Mouse (Mus musculus) layer of hippocampus, postnatal 10 days (tissue): ENCODE data around the gene Angptl6. TPM values are rescaled to one million over a fixed set of nuclear protein-coding genes. Genes with fewer than 3 reads are reported as not detected.
A peak's percentile ranks its signal among the peaks of the same experiment; 100 is the strongest.

ENCODE experiments used
- DNase-seq, 2 experiments: peaks; one replicate each; pipeline ENCODE4 v3.0.0; 2021; ENCODE audit warnings: low spot score in 2 of 2
- long read RNA-seq: library from polyadenylated mRNA; stranded (forward); transcript quantifications from one replicate; pipeline ENCODE4 v2.0.0, GENCODE M21; 2023
- total RNA-seq, 2 experiments: library from RNA; stranded (reverse); gene quantifications; 2 replicates each; pipeline ENCODE4 v1.2.3; 2021

The Angptl6 gene
- total RNA-seq: 10 to 100 TPM; 10.4 to 12.8 TPM
- long read RNA-seq, partial matches to known transcripts: 32 of 38 reads
- long read RNA-seq, other reads (novel, unspliced or antisense): 6 of 38 reads

DNA sequence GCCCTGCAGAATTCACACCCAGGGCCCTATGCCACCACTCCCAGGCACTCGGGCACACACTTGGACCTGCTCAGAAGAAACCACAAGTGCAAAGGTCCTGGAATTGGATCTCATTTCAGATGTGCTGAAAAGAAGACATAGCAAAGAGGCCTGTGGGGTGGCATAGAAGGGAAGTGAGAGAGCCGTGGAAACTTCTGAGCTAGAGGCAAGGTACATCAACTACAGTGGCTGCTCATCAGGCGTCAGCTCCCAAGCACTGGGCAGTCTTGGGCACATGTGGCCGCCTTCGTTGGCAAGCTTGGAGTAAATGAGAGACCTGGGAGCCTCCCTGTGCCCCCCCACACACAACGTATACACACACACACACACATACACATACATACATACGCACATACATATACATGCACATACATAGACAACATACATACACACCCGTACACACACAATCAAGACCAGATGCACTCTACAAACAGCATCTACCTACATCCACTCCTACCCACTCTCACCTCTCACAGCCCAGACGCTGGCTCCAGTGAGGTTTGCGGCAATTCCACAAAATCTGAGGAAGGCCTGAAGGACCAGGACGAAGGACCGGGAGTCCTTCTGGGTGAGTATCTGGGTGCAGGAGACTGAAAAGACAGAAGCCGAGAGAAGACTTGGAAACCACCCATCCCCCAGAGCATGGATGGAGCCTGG lies at the start of gene Angptl6:
TSS of gene Angptl6 (minus strand) at position 631 of the 696 bp plus-strand sequence.
- no peak for DNase-seq

DNA sequence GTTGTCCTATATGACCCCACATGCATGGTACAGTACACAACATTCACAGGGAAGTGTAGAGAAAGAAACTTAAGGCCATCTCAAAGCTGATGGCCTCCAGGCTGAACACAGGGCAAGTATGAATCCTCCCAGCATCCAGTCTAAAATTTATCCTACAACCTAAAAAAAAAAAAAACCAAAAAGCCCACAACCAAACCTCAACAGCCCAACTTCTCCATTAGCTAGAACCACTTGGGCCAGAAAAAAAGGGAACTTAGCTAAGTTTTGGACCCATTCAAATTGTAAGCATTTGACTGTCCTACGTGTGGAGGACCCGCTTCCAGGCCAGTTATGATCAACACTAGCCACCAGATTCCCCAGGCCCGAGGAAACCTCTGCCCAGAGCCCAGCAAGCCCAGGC lies 43.7 kb upstream of the Angptl6 start:
- no peak for DNase-seq

DNA sequence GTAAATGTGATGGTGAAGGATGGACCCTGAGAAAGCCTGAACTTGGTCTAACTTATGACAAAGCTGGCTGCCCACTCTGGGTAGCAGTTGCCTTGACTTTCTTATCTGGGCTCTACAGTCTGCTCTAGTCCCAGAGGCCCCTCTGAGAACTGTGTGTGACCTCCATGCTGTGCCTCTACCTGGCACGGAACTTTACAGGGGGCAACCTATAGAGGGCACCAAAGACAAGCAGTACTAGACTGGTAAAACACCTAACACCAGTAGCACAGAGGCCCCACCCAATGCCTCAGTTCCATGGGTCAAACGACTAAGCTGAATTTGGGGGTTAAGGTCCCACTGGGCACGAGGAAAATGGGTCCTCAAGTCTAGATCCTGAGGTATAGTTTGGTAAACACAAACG lies 36.6 kb upstream of the Angptl6 start:
- DNase-seq: no peak

GRCm38 (mm10) chr9:20909948-20910347 lies 30.4 kb upstream of the Angptl6 start:
- DNase-seq: no peak

GRCm38 (mm10) chr9:20902174-20902491 lies 22.6 kb upstream of the Angptl6 start:
- DNase-seq: no peak

GRCm38 (mm10) chr9:20901466-20902173 lies 22.1 kb upstream of the Angptl6 start:
- no peak for DNase-seq

DNA sequence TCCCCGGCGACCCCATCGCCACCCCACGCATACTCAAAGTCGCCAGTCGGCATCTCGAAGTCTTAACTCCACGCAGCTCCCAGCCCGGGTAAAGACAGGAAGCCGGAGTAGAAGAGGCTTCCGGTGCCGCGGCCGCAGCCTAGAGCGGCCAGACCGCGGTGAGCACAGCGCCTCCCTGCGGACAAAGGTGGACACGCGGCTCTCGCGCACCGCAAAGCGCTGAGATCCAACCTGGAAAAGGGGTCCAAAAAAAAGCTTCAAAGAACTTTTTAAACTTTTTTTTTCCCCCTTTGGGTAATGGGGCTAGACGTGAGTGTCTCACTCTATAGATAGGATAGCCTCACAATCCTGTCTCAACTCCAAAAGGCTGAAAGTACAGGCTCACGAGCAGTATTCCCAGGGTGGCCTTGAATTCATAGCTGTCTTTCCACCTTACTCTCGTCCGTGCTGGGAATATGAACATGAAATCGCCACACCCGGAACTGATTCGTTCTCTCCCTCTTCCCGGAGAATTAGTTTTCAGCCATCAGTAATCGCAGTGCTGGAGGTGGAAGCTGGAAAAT lies 19.1 kb upstream of the Angptl6 start, which contains the start of gene Eif3g:
TSS of gene Eif3g (minus strand) at position 113 of the 563 bp plus-strand sequence.
- peak; percentile 88 to 91 for DNase-seq

DNA sequence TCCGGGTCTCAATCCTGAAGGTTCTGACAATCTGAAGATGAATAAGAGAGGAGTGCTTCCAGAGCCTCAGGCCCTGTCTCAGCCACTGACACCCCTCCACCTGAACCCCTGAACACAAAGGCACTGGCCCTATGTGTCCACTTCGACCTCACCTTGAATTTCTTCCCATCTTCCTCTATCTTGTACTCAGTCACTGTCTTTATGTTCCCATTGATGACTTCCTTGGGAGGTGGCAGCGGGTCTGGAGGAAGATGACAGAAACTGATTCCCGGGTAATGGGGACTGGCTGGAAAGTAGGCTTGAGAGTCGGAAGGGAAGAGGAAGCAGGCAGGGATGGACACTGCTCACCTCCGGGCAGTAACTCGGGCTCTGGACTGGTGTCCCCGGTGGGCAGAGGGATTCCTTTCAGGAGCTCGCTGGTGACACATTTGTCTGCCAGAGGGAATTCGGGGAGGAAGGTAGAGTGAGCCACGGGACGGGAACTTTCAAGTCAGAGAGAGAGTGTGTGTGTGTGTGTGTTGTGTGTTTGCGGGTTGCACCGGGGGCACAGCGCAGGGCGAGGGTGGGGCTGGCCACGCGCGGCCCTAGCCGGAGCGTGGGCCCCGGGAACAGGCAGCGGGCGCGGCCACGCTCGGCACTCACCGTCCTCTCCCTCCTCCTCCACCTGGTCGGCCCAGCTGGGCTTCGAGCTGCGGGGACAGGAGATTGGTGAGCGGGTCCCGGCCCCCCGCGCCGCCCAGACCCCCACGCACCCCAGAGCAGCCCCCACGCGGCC lies 18.4 kb upstream of the Angptl6 start:
- DNase-seq: no peak

- DNase-seq: no peak
Observed at GRCm38 (mm10) chr9:20895382-20895781, 15.9 kb upstream of the Angptl6 start.

DNA sequence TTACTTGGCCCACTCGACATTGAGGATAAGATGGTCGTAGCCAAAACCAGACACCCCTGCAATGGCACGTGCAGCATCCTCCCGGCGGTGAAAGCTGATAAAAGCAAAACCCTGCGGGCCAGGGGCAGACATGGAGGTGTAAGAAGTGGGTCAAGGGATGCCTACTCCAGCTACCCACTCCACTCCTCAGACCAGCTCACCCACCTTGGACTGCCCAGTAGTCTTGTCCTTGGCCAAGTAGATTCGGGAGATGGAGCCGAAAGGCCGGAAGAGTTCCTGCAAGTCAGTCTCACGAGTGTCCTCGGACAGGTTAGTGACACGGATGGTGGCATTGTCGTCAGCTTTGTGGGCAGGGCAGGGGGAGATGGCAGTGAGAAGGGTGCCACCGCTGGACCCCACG lies 15.1 kb upstream of the Angptl6 start:
- no peak for DNase-seq

DNA sequence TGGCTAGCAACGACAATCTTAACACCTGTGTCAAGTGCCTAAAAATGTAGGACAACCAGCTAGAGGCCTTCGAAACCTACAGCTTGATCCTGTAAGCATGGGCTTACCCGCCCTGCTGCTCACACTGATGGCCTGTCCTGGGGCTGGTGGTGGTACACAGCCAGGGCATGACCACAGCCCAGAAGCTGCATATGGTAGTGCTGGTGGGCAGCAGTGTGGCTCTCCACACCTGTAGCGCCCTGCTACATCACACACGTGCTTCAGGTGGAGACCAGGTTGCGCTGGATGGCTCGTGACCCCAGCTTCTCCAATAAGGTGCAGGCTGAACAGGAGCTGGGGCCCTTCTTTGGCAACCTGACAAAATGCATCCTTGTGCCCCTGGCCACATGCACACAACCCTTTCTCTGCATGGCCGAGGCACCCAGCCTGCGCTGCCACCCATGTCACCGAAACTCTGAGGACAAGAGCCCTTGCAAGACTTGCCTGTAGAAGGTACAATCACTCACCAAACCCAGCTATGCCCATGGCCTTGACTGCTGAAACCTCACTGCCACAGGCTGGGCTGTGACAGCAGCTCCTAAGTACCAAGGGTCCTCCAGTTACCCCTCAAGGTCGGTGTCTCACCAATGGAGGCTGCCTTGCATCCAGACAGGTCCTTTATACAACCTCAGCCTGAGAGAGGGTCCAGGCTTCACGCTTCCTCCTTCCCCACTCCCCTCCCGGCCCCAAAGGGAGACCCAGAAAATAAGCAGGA lies 14.2 kb upstream of the Angptl6 start:
- DNase-seq: no peak

- no peak for DNase-seq
Observed at GRCm38 (mm10) chr9:20893069-20893468, 13.5 kb upstream of the Angptl6 start.

DNA sequence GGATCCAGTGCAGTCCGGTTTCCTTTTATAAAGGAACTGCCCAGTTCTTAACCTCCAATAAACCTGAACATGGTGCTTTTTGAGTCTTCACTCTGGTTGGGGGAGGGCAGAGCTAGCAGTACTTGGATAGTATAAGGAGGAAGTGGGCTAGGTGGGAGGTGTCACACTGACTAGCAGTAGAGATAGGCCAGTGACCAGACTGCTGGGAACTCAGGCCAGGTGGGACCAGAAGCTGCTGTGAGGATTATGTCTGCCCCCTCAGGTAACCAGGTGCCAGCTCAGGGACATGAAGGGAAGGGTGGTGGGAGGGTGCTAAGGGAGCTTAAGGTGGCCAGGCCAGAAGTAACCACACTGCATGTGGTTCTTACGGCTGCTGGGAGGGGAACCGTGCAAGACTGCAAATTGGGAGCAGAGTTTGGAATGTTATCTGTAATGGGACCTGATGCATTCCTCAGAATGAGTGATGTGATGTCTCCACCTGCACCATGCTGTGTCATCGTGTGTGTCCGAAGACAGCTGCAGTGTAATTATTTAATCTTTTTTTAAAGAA lies 12.7 kb upstream of the Angptl6 start:
- DNase-seq: no peak

GRCm38 (mm10) chr9:20891339-20892103 lies 12.0 kb upstream of the Angptl6 start:
- DNase-seq: no peak

- no peak for DNase-seq
Observed at GRCm38 (mm10) chr9:20890411-20890810, 10.9 kb upstream of the Angptl6 start.

DNA sequence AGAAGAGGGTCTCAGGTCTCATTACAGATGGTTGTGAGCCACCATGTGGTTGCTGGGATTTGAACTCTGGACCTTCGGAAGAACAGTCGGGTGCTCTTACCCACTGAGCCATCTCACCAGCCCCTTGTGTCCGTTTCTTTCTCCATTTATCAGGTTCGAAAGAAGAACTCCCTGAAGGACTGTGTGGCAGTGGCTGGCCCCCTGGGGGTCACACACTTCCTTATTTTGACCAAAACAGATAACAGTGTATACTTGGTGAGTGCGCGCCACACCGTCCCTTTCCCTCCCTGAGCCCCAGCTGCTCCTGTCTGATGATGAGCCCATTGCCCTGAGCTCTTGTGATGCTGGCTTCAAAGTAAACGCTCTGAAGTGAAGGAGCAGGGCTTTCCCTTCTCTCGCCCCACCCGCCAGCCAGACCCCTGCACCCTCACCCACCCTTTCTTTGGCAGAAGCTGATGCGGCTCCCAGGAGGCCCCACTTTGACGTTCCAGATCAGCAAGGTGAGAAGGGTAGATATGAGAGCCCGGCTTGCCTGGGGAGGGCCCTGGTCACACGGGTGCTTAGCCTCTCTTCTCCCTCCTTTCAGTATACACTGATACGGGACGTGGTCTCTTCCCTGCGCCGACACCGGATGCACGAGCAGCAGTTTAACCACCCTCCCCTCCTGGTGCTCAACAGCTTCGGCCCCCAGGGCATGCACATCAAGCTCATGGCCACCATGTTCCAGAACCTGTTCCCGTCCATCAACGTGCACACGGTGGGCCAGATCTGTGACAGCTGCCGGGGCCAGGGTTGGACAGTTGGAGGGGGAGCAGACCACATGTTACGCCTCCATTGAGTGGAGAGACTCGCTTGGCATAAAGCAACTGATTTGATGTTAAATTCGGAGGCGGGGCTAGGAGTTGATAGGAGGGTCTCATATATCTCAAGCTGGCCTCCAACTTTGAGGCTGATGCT lies 9.9 kb upstream of the Angptl6 start:
- DNase-seq: no peak

DNA sequence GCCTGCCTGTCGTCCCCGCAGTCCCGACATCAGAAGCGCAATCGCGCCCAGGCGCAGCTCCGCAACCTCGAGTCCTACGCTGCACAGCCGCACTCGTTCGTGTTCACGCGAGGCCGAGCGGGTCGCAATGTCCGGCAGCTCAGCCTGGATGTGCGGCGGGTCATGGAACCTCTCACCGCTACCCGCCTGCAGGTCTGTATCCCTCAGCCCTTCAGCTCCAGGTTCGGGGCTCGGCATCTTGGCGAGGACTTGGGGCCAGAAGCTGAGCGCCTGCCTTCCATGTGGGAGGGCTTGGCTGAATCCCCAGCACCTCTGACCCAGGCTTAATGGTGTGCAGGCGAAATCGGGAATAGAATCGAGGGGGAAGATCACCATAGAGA lies 8.8 kb upstream of the Angptl6 start:
- DNase-seq: no peak

- DNase-seq: peak; percentile 94 to 95
Observed at GRCm38 (mm10) chr9:20887704-20888385, 8.3 kb upstream of the Angptl6 start, which contains the start of gene Ppan. Gene Ppan (plus strand): TSS chr9:20888175.
